Mouse (Mus musculus): Measurements from ENCODE around the gene Lrrc51.
"Not testable (repeated sequence)": the region's sequence is repeated elsewhere in the genome, so short reads cannot be mapped to it uniquely, and the experiment has no call there.

The Lrrc51 gene

GRCm38 (mm10) chr7:101933751-101934240 lies at the start of gene Lrrc51, which contains the start of gene Numa1:
Gene Lrrc51 (minus strand): TSS chr7:101933895.
Gene Numa1 (plus strand): TSS chr7:101934111.
- DNase-seq = peak; percentile 93

- DNase-seq = no peak
Observed at GRCm38 (mm10) chr7:101982735-101983134, 49.0 kb upstream of the Lrrc51 start.

- DNase-seq = no peak
Observed at GRCm38 (mm10) chr7:101974505-101974904, 40.8 kb upstream of the Lrrc51 start.

GRCm38 (mm10) chr7:101973730-101974129 lies 40.0 kb upstream of the Lrrc51 start:
- DNase-seq = no peak

- no peak for DNase-seq
Observed at GRCm38 (mm10) chr7:101971721-101972120, 38.0 kb upstream of the Lrrc51 start.

- DNase-seq = peak; percentile 77
Observed at GRCm38 (mm10) chr7:101970821-101971461, 37.2 kb upstream of the Lrrc51 start.

- DNase-seq = no peak
Observed at GRCm38 (mm10) chr7:101970429-101970775, 36.7 kb upstream of the Lrrc51 start.

- DNase-seq = peak; percentile 85
Observed at GRCm38 (mm10) chr7:101969694-101970428, 36.2 kb upstream of the Lrrc51 start.

GRCm38 (mm10) chr7:101968751-101969150 lies 35.1 kb upstream of the Lrrc51 start:
- DNase-seq = no peak

GRCm38 (mm10) chr7:101967256-101967655 lies 33.6 kb upstream of the Lrrc51 start:
- DNase-seq = no peak

- no peak for DNase-seq
Observed at GRCm38 (mm10) chr7:101965606-101966005, 31.9 kb upstream of the Lrrc51 start.

- DNase-seq = no peak
Observed at GRCm38 (mm10) chr7:101964551-101964950, 30.9 kb upstream of the Lrrc51 start.

GRCm38 (mm10) chr7:101963621-101964020 lies 29.9 kb upstream of the Lrrc51 start:
- DNase-seq = no peak

- DNase-seq = no peak
Observed at GRCm38 (mm10) chr7:101962829-101963228, 29.1 kb upstream of the Lrrc51 start.

- DNase-seq = no peak
Observed at GRCm38 (mm10) chr7:101956911-101957310, 23.2 kb upstream of the Lrrc51 start.

- DNase-seq = no peak
Observed at GRCm38 (mm10) chr7:101956481-101956880, 22.8 kb upstream of the Lrrc51 start.

- no peak for DNase-seq
Observed at GRCm38 (mm10) chr7:101955862-101956261, 22.2 kb upstream of the Lrrc51 start.

- no peak for DNase-seq
Observed at GRCm38 (mm10) chr7:101955276-101955675, 21.6 kb upstream of the Lrrc51 start.

GRCm38 (mm10) chr7:101954163-101954562 lies 20.5 kb upstream of the Lrrc51 start:
- no peak for DNase-seq

GRCm38 (mm10) chr7:101952098-101952497 lies 18.4 kb upstream of the Lrrc51 start:
- no peak for DNase-seq

GRCm38 (mm10) chr7:101951648-101952047 lies 18.0 kb upstream of the Lrrc51 start:
- DNase-seq = no peak

- DNase-seq = not testable (repeated sequence)
Observed at GRCm38 (mm10) chr7:101949008-101949407, 15.3 kb upstream of the Lrrc51 start.

GRCm38 (mm10) chr7:101939758-101940157 lies 6.1 kb upstream of the Lrrc51 start:
- no peak for DNase-seq

- peak; percentile 32 for DNase-seq
Observed at GRCm38 (mm10) chr7:101938348-101938747, 4.7 kb upstream of the Lrrc51 start.

All from cerebellum, adult 11 months (tissue).